Mouse (Mus musculus) lung, adult 2 months (tissue): ENCODE data around the gene Sim2.

Experiments used
- CTCF ChIP-seq: fragments of 200-500 bp; IDR thresholded peaks from 2 replicates; pipeline ENCODE4 v1.5.1; 2011; ENCODE audit warnings: mild to moderate bottlenecking, low read length, control low read depth; ENCODE audit not compliant: insufficient read depth
- POLR2A ChIP-seq: fragments of 200-500 bp; IDR thresholded peaks from 2 replicates; pipeline ENCODE4 v1.6.1; 2011; ENCODE audit warnings: low read depth, mild to moderate bottlenecking, control low read depth, low read length, borderline replicate concordance; ENCODE audit errors: extremely low read depth

DNA sequence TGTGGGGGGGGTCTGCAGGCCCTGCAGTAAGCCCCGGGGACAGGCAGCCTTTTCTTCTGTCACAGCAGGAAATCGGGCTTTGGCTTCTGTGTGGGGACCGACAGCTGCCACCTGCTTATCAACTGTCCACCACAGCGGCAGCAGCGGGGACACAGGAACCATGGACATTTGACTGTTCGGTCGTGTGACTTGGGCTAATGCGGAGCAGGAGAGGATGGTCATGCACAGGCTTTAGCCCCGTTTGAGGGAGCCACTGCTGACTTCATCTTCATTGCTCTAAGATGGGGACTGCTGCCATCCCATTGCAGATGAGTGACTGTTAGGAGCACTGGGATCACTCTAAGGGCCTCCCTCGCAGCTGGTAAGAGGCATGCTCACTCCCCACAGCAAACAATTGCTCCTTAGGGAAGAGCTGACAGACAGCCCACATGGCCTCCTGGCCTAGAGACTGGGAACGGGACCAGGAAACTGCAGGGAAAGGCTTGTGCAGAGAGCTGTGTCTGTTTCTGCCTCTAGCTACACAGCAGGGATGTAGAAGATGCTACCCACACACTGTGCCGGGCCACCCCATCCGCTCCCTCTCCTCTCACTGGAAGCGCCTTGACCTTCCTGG, 70.4 kb downstream of the Sim2 start:
- no peak for TF ChIP-seq POLR2A
- TF ChIP-seq CTCF = no peak
